Mouse (Mus musculus) stomach, postnatal 0 days (tissue): Measurements from ENCODE around the gene Lef1. TPM values are rescaled to one million over a fixed set of nuclear protein-coding genes. Genes with fewer than 3 reads are reported as not detected.

Source experiments
- ATAC-seq: fragments of 200-750 bp; cut with Nextera tagmentation; 2 replicates; pipeline ENCODE4 v1.8.0; 2017; ENCODE audit not compliant: low FRiP score, low TSS enrichment
- DNase-seq: peaks from one replicate; pipeline ENCODE4 v3.0.0-alpha.2; 2016; ENCODE audit warnings: low spot score
- H3K27ac ChIP-seq: fragments of 300-500 bp; sonication (generic); replicated peaks from 2 replicates; pipeline ENCODE4 v1.5.1; 2014; ENCODE audit warnings: mild to moderate bottlenecking, control low read depth
- H3K27me3 ChIP-seq: fragments of 300-500 bp; sonication (generic); 2 replicates; pipeline ENCODE4 v1.6.1; 2014; ENCODE audit warnings: low read length; ENCODE audit not compliant: control insufficient read depth, insufficient read depth
- H3K36me3 ChIP-seq: fragments of 300-500 bp; sonication (generic); 2 replicates; pipeline ENCODE4 v1.6.1; 2014; ENCODE audit warnings: low read length, mixed read lengths; ENCODE audit not compliant: control insufficient read depth, insufficient read depth
- H3K4me1 ChIP-seq: fragments of 300-500 bp; sonication (generic); replicated peaks from 2 replicates; pipeline ENCODE4 v1.6.1; 2014; ENCODE audit warnings: antibody characterized with exemption; ENCODE audit not compliant: control insufficient read depth, insufficient read depth
- H3K4me2 ChIP-seq: fragments of 300-500 bp; sonication (generic); replicated peaks from 2 replicates; pipeline ENCODE4 v1.6.1; 2014; ENCODE audit warnings: low read depth, mild to moderate bottlenecking, control low read depth, moderate library complexity
- H3K4me3 ChIP-seq: fragments of 300-500 bp; sonication (generic); 2 replicates; pipeline ENCODE4 v1.5.1; 2014; ENCODE audit warnings: low read depth, low read length, control low read depth
- H3K9ac ChIP-seq: fragments of 300-500 bp; sonication (generic); 2 replicates; pipeline ENCODE4 v1.6.1; 2014; ENCODE audit warnings: mild to moderate bottlenecking, low read length, control low read depth, mixed read lengths
- H3K9me3 ChIP-seq: fragments of 300-500 bp; sonication (generic); 2 replicates; pipeline ENCODE4 v1.6.1; 2016; ENCODE audit warnings: low read length; ENCODE audit not compliant: control insufficient read depth
- CTCF ChIP-seq: IDR thresholded peaks from 2 replicates; pipeline ENCODE4 v1.5.1; 2016; ENCODE audit warnings: antibody characterized with exemption, low read depth, mild to moderate bottlenecking, moderate library complexity
- EP300 ChIP-seq: optimal IDR thresholded peaks from 2 replicates; pipeline ENCODE3; 2016; ENCODE audit warnings: antibody characterized with exemption
- WGBS: fragments of 180-500 bp; shearing (Covaris S2); extraction: QIAGEN DNeasy Blood & Tissue Kit; methylation state at CpG from one replicate; pipeline ENCODE4 v1.1.7; 2014; 5-methylcytosine and 5-hydroxymethylcytosine counted together
- polyA plus RNA-seq: library from polyadenylated mRNA; unstranded; fragments of >200 nt; fragmentation: Nextera tagmentation; extraction: Ambion mirVana; gene quantifications from 2 replicates; pipeline ENCODE4 v1.2.1, GENCODE M21; 2015

Lef1 gene
- polyA plus RNA-seq, 1 experiment from 2014 or later, result 0.50 TPM

DNA sequence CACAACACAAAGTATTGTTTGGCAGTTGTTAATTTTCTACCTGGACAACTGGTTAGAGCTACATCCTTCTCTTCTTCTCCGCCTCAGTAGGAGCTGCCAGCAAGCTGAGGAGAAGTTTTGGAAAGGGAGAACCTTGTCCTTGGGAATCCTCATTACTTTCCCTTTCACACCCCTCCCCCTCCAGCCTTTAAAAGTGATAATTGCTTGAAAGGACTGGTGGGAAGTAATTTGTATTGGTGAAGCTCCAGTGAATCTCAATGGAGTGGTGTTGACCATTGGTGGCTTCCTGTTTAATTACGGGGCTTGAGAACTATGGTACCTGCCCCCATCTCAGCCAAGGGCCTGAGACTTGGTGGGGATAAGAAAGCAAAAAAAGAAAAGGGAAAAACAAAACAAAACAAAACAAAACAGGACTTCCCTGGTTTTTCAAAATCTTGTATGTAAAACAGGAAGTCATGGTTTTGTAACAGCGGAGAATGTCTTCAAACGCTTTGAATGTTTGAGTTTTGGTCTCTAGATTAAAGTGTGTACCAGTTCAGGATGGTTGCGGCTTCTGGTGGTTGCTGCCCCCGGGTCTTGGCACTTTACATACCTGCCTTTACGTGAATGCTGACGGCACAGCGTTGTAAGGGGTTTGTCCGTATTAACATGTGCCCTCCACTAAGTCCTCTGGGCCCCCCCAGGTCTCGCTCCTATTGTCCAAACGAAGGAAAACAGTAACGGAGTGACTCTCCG is 49.8 kb downstream of the Lef1 start:
- Histone ChIP-seq H3K9ac (no peak overlapping the region), H3K27me3 (no peaks in the 10 kb centered on the region), H3K9me3 (no peaks in the 10 kb centered on the region), H3K4me1 (no peaks in the 10 kb centered on the region), H3K4me2 (no peak overlapping the region), H3K27ac (no peak overlapping the region), H3K36me3 (no peaks in the 10 kb centered on the region), H3K4me3 (no peak overlapping the region)
- 86% methylated on average over 14 of the region's 14 CpGs for WGBS
- no peak for ATAC-seq
- DNase-seq, result no peak
- TF ChIP-seq EP300 (no peak), CTCF (no peak)

DNA sequence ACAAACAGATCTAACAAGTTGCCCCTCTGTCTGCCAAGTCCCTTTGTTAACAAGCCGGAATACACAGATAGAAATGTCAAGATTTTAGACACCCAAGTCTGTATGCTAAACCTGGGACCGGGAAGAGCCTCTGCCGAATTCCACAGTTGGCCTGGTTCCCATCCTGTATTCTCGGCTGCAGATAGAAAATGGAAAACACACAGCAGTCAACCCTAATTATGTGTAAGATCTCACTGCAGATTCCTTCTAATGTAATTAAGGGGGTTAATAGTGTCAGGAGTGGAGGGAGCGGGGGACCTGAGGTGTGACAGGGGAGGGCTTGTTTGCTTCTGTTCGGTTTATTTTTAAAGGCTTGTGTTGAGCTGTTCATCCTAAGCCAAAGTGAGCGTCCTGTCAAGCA is 50.6 kb downstream of the Lef1 start:
- no peaks in the 10 kb centered on the region for H3K36me3 ChIP-seq
- no peaks in the 10 kb centered on the region for H3K27me3 ChIP-seq
- H3K4me1 ChIP-seq, result no peaks in the 10 kb centered on the region
- DNase-seq, result no peak
- WGBS, result 60% methylated on average over 7 of the region's 7 CpGs
- H3K4me3 ChIP-seq, result no peak overlapping the region
- ATAC-seq, result no peak
- no peak overlapping the region for H3K9ac ChIP-seq
- no peaks in the 10 kb centered on the region for H3K9me3 ChIP-seq
- no peak overlapping the region for H3K4me2 ChIP-seq
- no peak overlapping the region for H3K27ac ChIP-seq
- TF ChIP-seq EP300, result no peak
- TF ChIP-seq CTCF, result no peak

DNA sequence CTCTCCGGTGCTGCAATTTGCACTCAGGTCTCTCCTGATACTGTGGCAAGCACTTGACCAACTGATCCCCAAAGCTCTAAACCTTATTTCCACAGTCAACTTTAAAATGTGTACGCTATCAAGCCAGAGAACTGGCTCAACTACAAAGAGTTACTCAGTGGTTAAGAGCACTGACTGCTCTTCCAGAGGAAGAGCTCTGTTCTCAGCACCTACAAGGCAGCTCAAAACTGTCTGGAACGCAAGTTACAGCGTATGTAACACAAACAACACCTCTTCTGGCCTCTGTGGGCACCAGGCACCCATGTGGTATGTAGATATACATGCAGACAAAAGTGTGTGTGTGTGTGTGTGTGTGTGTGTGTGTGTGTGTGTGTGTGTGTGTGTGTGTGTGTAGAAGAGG is 57.5 kb downstream of the Lef1 start:
- ATAC-seq, result no peak
- no peaks in the 10 kb centered on the region for H3K36me3 ChIP-seq
- no peak overlapping the region for H3K4me2 ChIP-seq
- no peak for DNase-seq
- no peaks in the 10 kb centered on the region for H3K27me3 ChIP-seq
- no peak overlapping the region for H3K4me3 ChIP-seq
- no peaks in the 10 kb centered on the region for H3K4me1 ChIP-seq
- WGBS, result 89% methylated on average over 4 of the region's 4 CpGs
- no peak overlapping the region for H3K27ac ChIP-seq
- H3K9me3 ChIP-seq, result no peaks in the 10 kb centered on the region
- H3K9ac ChIP-seq, result no peak overlapping the region
- TF ChIP-seq CTCF (no peak), EP300 (no peak)

DNA sequence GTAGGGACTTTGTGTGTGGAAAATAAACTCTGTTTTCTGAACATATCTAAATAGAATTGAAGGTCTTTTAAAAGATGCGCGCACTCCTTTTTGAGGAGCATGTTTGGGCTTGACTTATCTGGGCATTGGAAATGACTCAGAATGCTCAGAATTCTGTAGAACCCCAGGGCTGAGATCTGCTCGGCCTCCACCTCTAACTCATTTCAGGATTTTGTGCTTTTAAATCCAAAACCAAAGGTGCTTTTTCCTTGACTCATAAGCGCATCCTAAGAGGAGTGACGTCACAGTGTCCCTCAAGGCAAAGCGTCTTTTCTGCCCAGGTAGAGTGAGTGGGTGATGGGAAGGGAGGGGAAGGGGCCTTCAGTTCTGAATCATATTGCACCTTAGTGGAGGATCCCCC is 58.9 kb downstream of the Lef1 start:
- Histone ChIP-seq H3K9ac (no peak overlapping the region), H3K9me3 (no peaks in the 10 kb centered on the region), H3K4me3 (no peak overlapping the region), H3K36me3 (no peaks in the 10 kb centered on the region), H3K27me3 (no peaks in the 10 kb centered on the region), H3K4me2 (no peak overlapping the region), H3K27ac (no peak overlapping the region), H3K4me1 (no peaks in the 10 kb centered on the region)
- WGBS, result 76% methylated on average over 6 of the region's 6 CpGs
- TF ChIP-seq EP300, result no peak
- no peak for TF ChIP-seq CTCF
- DNase-seq (no peak), ATAC-seq (no peak)

DNA sequence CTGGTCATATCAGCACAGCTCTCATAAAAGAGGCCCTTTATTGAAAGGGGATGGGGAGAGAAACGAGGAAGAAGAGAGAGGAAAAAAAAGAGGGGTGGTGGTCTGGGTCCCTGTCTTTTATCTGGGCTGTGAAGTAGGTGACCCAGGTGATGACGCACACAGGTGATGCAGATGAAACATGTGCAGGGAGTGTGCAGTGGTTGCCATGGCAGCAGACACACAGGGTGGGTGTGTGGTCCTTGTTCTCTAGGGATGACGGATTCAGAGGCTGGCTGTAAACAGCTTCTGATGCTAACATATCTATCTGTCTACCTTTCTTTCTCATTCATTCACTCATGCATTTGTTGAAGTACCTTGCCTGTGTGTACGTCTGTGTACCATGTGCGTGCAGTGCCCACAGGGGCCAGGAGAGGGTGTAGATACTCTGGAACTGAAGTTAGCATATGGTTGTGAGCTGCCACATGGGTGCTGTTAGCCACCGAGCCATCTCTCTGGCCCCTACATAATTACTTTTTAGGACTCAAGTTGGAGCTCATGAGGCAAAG is 59.9 kb downstream of the Lef1 start:
- TF ChIP-seq EP300 (no peak), CTCF (no peak)
- Histone ChIP-seq H3K4me3 (no peak overlapping the region), H3K9ac (no peak overlapping the region), H3K27ac (no peak overlapping the region), H3K4me2 (no peak overlapping the region), H3K36me3 (no peaks in the 10 kb centered on the region), H3K9me3 (no peaks in the 10 kb centered on the region), H3K4me1 (no peaks in the 10 kb centered on the region), H3K27me3 (no peaks in the 10 kb centered on the region)
- ATAC-seq (no peak), DNase-seq (no peak)
- 86% methylated on average over 6 of the region's 6 CpGs for WGBS

DNA sequence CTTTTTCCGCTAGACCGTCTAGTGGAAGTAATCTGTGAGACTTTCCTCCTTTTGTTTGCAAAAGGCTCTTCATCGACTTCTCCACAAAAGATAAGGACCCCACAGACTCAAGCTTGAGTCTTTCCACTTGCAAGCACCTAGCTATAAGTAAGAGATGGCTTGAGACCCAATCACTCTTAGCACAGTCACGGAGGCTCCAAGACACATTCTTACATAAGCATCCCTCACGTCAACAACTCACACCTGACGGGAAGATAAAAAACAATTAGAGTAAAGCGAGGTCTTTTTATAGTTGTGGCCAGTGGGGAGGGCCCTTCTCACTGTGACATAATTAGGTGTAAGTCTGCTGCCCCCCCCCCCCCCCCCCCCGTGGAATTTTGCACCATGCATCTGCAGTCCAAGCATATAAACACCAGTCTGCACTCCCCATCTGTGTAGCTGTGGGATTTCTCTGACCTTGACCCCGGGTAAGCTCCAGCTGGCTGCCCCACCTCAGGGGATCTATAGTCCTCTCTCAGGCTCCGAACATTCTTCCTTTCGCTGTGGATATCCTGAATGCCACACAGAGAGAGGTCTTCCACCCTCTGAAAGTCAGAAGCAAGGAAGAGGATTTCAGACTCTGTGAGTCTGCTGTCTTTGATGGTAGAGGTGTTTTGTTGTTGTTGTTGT is 61.2 kb downstream of the Lef1 start:
- ATAC-seq, result no peak
- no peak overlapping the region for H3K9ac ChIP-seq
- no peak for DNase-seq
- H3K4me3 ChIP-seq, result no peak overlapping the region
- no peaks in the 10 kb centered on the region for H3K4me1 ChIP-seq
- no peaks in the 10 kb centered on the region for H3K9me3 ChIP-seq
- no peak overlapping the region for H3K27ac ChIP-seq
- H3K27me3 ChIP-seq, result no peaks in the 10 kb centered on the region
- 44% methylated on average over 10 of the region's 11 CpGs for WGBS
- no peak for TF ChIP-seq CTCF
- TF ChIP-seq EP300, result no peak
- H3K36me3 ChIP-seq, result no peaks in the 10 kb centered on the region
- H3K4me2 ChIP-seq, result no peak overlapping the region
